Mouse (Mus musculus) E14TG2a.4 (cell line): ENCODE results near the gene Adgrg5.

Source experiments
- H3K27me3 ChIP-seq: 2 replicates; pipeline ENCODE4 v1.6.1; 2014; ENCODE audit warnings: low read length, control low read depth; ENCODE audit not compliant: insufficient read depth
- H3K36me3 ChIP-seq: 2 replicates; pipeline ENCODE4 v1.6.1; 2014; ENCODE audit warnings: low read length, control low read depth; ENCODE audit not compliant: insufficient read depth
- H3K4me1 ChIP-seq: replicated peaks from 2 replicates; pipeline ENCODE4 v1.6.1; 2014; ENCODE audit warnings: low read depth, low read length, control low read depth
- H3K4me3 ChIP-seq: replicated peaks from 2 replicates; pipeline ENCODE4 v1.5.1; 2014; ENCODE audit warnings: mild to moderate bottlenecking, low read length
- H3K9me3 ChIP-seq: 2 replicates; pipeline ENCODE4 v1.6.1; 2014; ENCODE audit warnings: low read length, control low read depth
- CTCF ChIP-seq: conservative IDR thresholded peaks from 2 replicates; pipeline ENCODE4 v1.5.1; 2014; ENCODE audit warnings: low read length
- NANOG ChIP-seq: IDR thresholded peaks from 2 replicates; pipeline ENCODE4 v1.6.1; 2014; ENCODE audit warnings: borderline replicate concordance, low read length, mixed read lengths
- POU5F1 ChIP-seq: IDR thresholded peaks from 2 replicates; pipeline ENCODE4 v1.6.1; 2014; ENCODE audit warnings: low read length, borderline replicate concordance

The Adgrg5 gene

GRCm38 (mm10) chr8:94892917-94893316, 30.6 kb upstream of the Adgrg5 start:
- H3K4me1 ChIP-seq = peaks cover 23% of the 10 kb centered on the region
- H3K27me3 ChIP-seq = peaks cover 9% of the 10 kb centered on the region
- no peaks in the 10 kb centered on the region for H3K9me3 ChIP-seq
- H3K36me3 ChIP-seq = no peaks in the 10 kb centered on the region
- no peak overlapping the region for H3K4me3 ChIP-seq
- TF ChIP-seq NANOG (no peak), CTCF (no peak), POU5F1 (no peak)

GRCm38 (mm10) chr8:94899262-94899661, 24.2 kb upstream of the Adgrg5 start:
- TF ChIP-seq CTCF (no peak), NANOG (no peak), POU5F1 (no peak)
- peak overlapping the region; percentile 70 for H3K4me3 ChIP-seq
- H3K4me1 ChIP-seq = peaks cover 84% of the 10 kb centered on the region
- H3K36me3 ChIP-seq = peaks cover 17% of the 10 kb centered on the region
- H3K27me3 ChIP-seq = no peaks in the 10 kb centered on the region; the same call in 1 of the 2 replicates
- H3K9me3 ChIP-seq = no peaks in the 10 kb centered on the region

DNA sequence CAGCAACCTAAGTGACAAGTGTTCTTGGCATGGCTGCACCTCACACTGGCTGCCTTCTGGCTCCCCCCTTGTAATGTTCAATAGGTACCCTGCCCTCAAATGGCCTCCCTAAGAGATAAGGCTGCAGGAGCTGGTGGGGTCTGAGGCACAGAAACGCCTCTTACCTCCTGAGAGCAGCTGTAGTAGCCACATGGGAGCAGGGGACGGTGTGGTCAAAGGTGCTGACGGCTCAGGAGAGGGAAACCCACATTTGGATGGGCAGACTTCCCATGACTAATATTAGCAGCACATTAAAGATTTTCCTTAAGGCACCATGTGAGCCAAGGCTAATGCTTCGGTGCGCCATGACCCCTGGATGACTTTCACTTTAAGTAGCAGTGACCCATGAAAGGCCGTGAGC, 22.9 kb upstream of the Adgrg5 start:
- H3K4me1 ChIP-seq = peaks cover 89% of the 10 kb centered on the region
- TF ChIP-seq POU5F1 (no peak), NANOG (no peak), CTCF (no peak)

GRCm38 (mm10) chr8:94901031-94901430, 22.5 kb upstream of the Adgrg5 start:
- Histone ChIP-seq H3K4me1 (peaks cover 88% of the 10 kb centered on the region), H3K9me3 (no peaks in the 10 kb centered on the region), H3K36me3 (peaks cover 35% of the 10 kb centered on the region), H3K4me3 (peak overlapping the region; percentile 50), H3K27me3 (no peaks in the 10 kb centered on the region; the same call in 1 of the 2 replicates)
- TF ChIP-seq CTCF = no peak
- no peak for TF ChIP-seq NANOG
- TF ChIP-seq POU5F1 = no peak

More for the DNA sequence above, 22.9 kb upstream of the Adgrg5 start:
- Histone ChIP-seq H3K4me3 (no peak overlapping the region), H3K9me3 (no peaks in the 10 kb centered on the region), H3K36me3 (peaks cover 31% of the 10 kb centered on the region), H3K27me3 (no peaks in the 10 kb centered on the region; the same call in 1 of the 2 replicates)

GRCm38 (mm10) chr8:94903709-94904108, 19.8 kb upstream of the Adgrg5 start:
- no peak for TF ChIP-seq NANOG
- no peak for TF ChIP-seq CTCF
- TF ChIP-seq POU5F1 = no peak
- Histone ChIP-seq H3K4me1 (peaks cover 84% of the 10 kb centered on the region), H3K27me3 (no peaks in the 10 kb centered on the region), H3K4me3 (0 out of 2 replicates have a peak overlapping the region, but pooled peaks have one; percentile 29), H3K9me3 (no peaks in the 10 kb centered on the region), H3K36me3 (peaks cover 60% of the 10 kb centered on the region)

GRCm38 (mm10) chr8:94904450-94905175, 18.9 kb upstream of the Adgrg5 start:
- no peak overlapping the region for H3K4me3 ChIP-seq
- H3K4me1 ChIP-seq = peaks cover 82% of the 10 kb centered on the region
- peaks cover 68% of the 10 kb centered on the region for H3K36me3 ChIP-seq
- TF ChIP-seq NANOG (no peak), CTCF (no peak), POU5F1 (no peak)
- H3K27me3 ChIP-seq = no peaks in the 10 kb centered on the region
- H3K9me3 ChIP-seq = no peaks in the 10 kb centered on the region

DNA sequence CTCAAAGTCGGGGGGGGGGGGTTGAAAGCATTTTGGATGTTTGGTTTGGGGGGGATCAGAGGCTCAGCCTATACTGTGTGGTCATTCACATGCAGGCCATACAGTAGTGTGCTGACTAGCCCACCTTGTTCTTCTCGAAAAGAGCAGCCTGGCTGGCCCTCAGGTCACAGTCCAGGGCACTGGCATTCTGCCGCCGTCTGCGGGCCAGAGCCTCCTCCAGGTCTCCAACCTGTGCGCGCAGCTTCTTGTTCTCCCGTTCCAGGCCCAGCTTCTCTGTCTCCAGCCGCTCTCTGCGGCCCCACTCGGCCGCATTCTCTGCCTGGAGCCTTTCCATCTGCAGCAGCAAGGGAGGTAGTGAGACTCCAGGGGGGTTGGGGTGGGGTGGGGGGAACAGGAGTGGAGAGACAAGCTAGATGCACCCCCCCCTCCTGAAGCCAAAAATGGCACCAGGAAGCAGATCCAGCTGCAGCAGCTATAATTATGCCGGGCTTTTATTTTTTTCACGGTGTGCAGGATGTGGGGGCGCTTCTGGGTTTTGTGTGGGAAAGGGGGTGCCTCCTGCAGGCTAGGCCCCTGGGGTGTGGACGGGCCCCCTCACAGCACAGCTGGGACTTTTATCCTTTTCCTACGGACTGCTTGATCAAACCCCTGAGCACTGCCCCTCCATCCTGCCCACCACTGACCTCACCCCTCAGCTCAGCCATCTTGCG, 15.7 kb upstream of the Adgrg5 start:
- TF ChIP-seq POU5F1 (no peak), CTCF (no peak), NANOG (no peak)
- Histone ChIP-seq H3K4me1 (peaks cover 69% of the 10 kb centered on the region), H3K27me3 (peaks cover 15% of the 10 kb centered on the region), H3K4me3 (no peak overlapping the region), H3K36me3 (peaks cover 93% of the 10 kb centered on the region), H3K9me3 (no peaks in the 10 kb centered on the region)

- Histone ChIP-seq H3K36me3 (peaks cover 86% of the 10 kb centered on the region), H3K4me3 (no peak overlapping the region), H3K4me1 (peaks cover 63% of the 10 kb centered on the region), H3K9me3 (no peaks in the 10 kb centered on the region), H3K27me3 (peaks cover 22% of the 10 kb centered on the region)
- TF ChIP-seq NANOG (no peak), POU5F1 (no peak), CTCF (peak; percentile 74)
Observed at GRCm38 (mm10) chr8:94908847-94909246, 14.6 kb upstream of the Adgrg5 start.
